Mouse (Mus musculus): ENCODE measurements around the gene Fam178b. TPM values are rescaled to one million over a fixed set of nuclear protein-coding genes. Genes with fewer than 3 reads are reported as not detected.

Fam178b gene
- polyA plus RNA-seq, 1 experiment: 13.9 TPM

DNA sequence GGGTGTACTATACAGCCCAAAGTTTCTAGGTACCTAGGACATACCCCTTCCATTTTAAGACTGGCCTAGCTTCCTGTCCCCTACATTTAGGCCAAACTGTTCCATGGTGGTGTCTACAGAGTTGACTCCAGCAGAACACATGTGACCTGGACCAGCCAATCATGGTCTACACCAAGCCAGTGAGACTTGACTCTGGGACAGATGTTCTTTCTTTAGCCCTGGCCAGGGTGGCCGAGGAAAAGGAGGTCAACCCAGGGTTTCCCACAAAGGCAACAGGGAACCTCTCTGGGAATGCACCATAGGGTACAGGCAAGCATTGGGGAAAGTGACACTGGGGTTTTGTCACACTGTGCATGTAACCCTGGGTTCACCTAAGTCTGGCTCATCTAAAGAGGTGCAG is 110.3 kb downstream of the Fam178b start:
- WGBS: 64% methylated on average over 1 of the region's 1 CpGs
- H3K4me3 ChIP-seq (replicated peaks; ENCODE audit: extremely low read depth, low read depth, low read length): no peak overlapping the region
- TF ChIP-seq CTCF (IDR thresholded peaks at IDR 0.05; ENCODE audit: insufficient read depth, low read length) (no peak), POLR2A (IDR thresholded peaks at IDR 0.05; ENCODE audit: borderline replicate concordance, extremely low read depth, low read depth, low read length) (no peak)
- peaks cover 23% of the 10 kb centered on the region for H3K4me1 ChIP-seq (ENCODE audit: control insufficient read depth, insufficient read depth, low read length)
- no peak for DNase-seq

DNA sequence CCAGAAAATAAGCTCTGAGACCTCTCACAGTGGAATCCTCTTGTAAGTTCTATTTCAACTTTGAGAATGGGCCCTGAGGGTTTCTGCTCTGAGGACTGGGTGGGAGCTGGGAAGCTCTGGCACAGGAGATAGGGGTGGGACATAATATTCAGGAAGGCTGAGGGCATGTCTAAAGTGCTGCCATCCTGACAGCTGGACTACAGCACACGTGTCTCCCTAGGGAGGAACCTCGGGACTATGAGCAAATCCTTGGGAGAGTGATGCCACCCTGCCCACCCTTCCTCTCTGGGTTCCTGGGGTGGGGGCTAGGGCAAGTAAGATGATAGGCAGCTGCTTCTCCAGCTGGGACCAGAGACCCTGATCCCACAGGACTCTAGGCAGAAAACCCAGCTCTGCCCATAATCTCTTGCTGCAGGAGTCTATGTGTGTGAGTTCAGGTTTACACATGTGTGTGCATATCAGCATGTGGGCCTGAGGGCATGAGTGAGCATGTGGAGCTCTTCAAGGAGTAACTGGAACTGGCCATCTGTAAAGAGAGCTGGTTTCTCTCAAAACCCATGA is 110.8 kb downstream of the Fam178b start:
- DNase-seq: no peak
- WGBS: 42% methylated on average over 2 of the region's 2 CpGs
- TF ChIP-seq CTCF (IDR thresholded peaks at IDR 0.05; ENCODE audit: insufficient read depth, low read length) (no peak), POLR2A (IDR thresholded peaks at IDR 0.05; ENCODE audit: borderline replicate concordance, extremely low read depth, low read depth, low read length) (no peak)
- H3K4me3 ChIP-seq (replicated peaks; ENCODE audit: extremely low read depth, low read depth, low read length): no peak overlapping the region
- H3K4me1 ChIP-seq (ENCODE audit: control insufficient read depth, insufficient read depth, low read length): peaks cover 23% of the 10 kb centered on the region

DNA sequence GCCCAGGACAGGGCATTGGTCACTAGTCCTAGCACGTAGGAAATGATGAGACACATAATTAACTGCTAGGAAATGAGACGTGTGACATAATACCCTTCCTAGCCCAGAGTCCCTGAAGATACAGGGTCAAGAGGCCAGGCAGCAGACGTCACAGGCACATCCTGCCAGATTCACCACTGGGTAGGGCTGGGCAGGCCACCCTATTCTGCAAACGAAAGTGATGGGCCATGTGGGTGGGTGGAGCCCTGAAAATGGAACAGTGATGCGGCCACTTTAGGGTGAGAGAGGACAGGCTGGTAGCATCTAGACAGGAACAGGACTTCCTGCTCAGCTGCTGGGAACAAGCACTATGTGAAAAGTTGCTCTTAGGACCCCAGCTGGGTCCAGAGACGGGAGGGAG is 111.4 kb downstream of the Fam178b start:
- TF ChIP-seq POLR2A (IDR thresholded peaks at IDR 0.05; ENCODE audit: borderline replicate concordance, extremely low read depth, low read depth, low read length): no peak
- TF ChIP-seq CTCF (IDR thresholded peaks at IDR 0.05; ENCODE audit: insufficient read depth, low read length): no peak
- Histone ChIP-seq H3K4me1 (ENCODE audit: control insufficient read depth, insufficient read depth, low read length) (peaks cover 23% of the 10 kb centered on the region), H3K4me3 (replicated peaks; ENCODE audit: extremely low read depth, low read depth, low read length) (no peak overlapping the region)
- DNase-seq: no peak
- 28% methylated on average over 6 of the region's 6 CpGs for WGBS

DNA sequence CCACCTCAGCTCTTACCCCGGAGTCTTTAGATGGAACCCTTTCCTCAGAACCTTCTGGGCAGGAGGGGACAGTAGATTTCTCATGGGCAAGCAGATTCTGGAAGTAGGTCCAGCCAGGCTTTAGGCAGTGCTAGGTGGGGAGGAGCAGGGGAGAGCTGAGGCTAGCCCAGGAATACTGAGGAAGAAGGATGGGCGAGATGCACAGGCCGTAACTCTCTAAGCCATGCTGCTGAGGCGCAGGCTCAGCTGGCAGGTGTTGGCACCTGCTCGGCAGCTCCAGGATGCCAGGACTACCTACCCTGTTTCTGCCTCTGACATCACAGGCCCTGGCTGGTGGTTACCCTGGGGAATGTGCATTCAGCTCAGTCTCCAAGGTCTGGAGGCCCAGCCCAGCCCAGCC is 112.7 kb downstream of the Fam178b start:
- no peak overlapping the region for H3K4me3 ChIP-seq (replicated peaks; ENCODE audit: extremely low read depth, low read depth, low read length)
- peaks cover 23% of the 10 kb centered on the region for H3K4me1 ChIP-seq (ENCODE audit: control insufficient read depth, insufficient read depth, low read length)
- TF ChIP-seq POLR2A (IDR thresholded peaks at IDR 0.05; ENCODE audit: borderline replicate concordance, extremely low read depth, low read depth, low read length): no peak
- DNase-seq: no peak
- 75% methylated on average over 5 of the region's 5 CpGs for WGBS

DNA sequence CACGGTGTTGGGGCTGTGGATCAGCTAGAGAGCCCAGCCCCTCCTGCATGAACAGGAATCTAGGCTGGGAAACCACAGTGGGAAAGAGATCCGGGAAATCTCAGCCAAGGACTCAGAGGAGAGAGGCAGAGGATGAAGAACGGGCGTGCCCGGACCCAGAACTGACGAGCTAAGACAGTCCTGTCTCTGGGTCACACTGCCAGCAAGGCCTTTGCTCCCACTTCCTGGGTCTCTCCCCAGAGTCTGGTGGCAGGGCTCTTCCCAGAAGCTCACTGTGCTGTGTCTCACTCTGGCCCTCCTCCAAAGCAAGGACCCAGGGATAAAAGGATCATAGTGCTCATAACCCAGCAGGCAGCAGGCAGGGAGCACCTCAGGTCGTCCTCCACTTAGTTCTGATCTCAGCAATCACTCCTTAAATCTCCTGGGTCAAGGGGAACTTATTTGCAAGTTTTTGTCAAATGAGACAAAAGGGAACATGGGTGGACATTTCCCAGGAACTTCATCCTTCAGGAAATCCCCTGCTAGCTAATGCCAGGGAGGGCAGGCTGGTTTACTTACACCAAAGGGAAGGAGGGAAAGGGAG is 113.2 kb downstream of the Fam178b start:
- H3K4me1 ChIP-seq (ENCODE audit: control insufficient read depth, insufficient read depth, low read length): peaks cover 23% of the 10 kb centered on the region
- WGBS: 21% methylated on average over 7 of the region's 7 CpGs
- DNase-seq: no peak
- no peak overlapping the region for H3K4me3 ChIP-seq (replicated peaks; ENCODE audit: extremely low read depth, low read depth, low read length)
- TF ChIP-seq POLR2A (IDR thresholded peaks at IDR 0.05; ENCODE audit: borderline replicate concordance, extremely low read depth, low read depth, low read length) (no peak), CTCF (IDR thresholded peaks at IDR 0.05; ENCODE audit: insufficient read depth, low read length) (no peak)

DNA sequence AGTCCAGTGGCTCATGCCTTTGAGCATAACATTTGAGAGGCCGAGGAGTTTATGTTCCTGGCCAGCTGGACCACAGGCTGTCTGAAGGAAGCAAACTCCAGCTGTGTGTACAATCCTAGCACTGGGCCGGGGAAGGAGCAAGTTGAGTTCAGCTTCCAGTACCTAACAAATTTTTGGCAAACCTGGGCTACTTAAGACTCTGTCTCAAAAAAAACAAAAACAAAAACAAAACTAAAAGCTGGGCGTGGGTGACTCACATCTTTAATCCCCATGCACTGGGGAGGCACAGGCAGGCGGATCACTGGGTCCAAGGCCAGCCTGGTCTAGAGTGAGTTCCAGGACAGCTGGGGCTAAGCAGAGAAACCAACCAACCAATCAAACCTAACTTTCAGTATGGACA is 114.2 kb downstream of the Fam178b start:
- TF ChIP-seq CTCF (IDR thresholded peaks at IDR 0.05; ENCODE audit: insufficient read depth, low read length) (no peak), POLR2A (IDR thresholded peaks at IDR 0.05; ENCODE audit: borderline replicate concordance, extremely low read depth, low read depth, low read length) (no peak)
- WGBS: 45% methylated on average over 4 of the region's 4 CpGs
- no peak for DNase-seq
- peaks cover 21% of the 10 kb centered on the region for H3K4me1 ChIP-seq (ENCODE audit: control insufficient read depth, insufficient read depth, low read length)
- no peak overlapping the region for H3K4me3 ChIP-seq (replicated peaks; ENCODE audit: extremely low read depth, low read depth, low read length)

DNA sequence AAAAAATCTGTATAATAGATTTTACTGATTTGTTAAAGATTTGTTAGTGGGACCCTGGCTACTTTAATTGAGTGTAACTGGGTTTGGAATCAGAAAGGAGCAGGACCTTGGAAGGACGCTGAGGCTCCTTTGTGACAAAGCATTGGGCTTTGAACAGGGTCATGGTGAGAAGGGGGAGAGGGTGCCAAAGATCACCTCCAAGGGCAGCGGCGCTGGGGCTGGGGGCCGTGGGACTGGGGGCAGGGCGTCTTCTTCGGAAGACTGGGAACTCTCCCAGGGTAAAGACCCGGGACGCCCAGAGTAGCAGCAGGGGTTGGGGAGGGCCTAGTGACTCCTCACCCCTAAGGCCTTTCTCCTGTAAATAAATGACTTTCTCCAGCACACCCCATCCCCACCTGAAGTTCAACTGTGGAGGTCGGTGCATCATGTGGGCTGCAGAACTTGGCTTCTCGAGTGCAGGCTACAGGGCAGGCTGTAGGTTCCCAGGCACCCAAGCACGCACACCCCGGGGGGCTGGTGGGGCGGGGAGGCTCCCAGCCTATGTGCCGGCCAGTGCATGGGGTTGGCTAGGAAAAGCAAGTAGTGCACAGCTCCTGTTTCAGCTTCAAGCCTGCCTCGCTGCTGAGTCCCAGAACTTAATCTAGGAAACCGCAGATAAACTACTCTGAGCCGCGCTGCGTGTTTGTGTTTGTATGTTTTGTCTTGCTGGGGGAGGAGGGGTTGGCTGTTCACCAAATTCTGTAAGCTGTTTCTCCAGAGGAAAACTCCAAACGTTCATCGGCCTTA is 115.0 kb downstream of the Fam178b start:
- TF ChIP-seq POLR2A (IDR thresholded peaks at IDR 0.05; ENCODE audit: borderline replicate concordance, extremely low read depth, low read depth, low read length) (no peak), CTCF (IDR thresholded peaks at IDR 0.05; ENCODE audit: insufficient read depth, low read length) (no peak)
- H3K4me1 ChIP-seq (ENCODE audit: control insufficient read depth, insufficient read depth, low read length): peaks cover 19% of the 10 kb centered on the region
- H3K4me3 ChIP-seq (replicated peaks; ENCODE audit: extremely low read depth, low read depth, low read length): no peak overlapping the region
- 54% methylated on average over 21 of the region's 21 CpGs for WGBS
- DNase-seq: no peak

DNA sequence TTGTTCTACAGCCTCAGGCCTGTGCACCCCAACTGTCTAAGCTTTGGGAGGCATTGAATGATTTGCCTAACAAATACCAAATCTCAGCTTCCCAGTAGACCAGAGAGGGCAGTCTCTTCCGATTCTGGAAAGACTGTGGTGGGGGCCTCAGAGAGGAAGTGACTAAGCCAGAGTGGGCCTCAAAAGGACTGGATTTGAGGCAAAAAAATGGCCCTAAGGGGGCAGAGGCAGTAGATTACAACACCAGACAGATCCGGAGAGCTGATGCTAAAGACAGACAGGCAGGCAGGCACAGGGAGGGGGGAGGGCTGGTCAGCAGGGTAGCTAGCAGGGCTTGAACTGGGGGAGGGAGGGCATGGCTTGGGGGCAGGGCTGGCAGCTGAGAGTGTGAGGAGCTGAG is 116.6 kb downstream of the Fam178b start:
- Histone ChIP-seq H3K4me3 (replicated peaks; ENCODE audit: extremely low read depth, low read depth, low read length) (no peak overlapping the region), H3K4me1 (ENCODE audit: control insufficient read depth, insufficient read depth, low read length) (peaks cover 16% of the 10 kb centered on the region)
- 49% methylated on average over 2 of the region's 2 CpGs for WGBS
- TF ChIP-seq CTCF (IDR thresholded peaks at IDR 0.05; ENCODE audit: insufficient read depth, low read length) (no peak), POLR2A (IDR thresholded peaks at IDR 0.05; ENCODE audit: borderline replicate concordance, extremely low read depth, low read depth, low read length) (no peak)
- no peak for DNase-seq

DNA sequence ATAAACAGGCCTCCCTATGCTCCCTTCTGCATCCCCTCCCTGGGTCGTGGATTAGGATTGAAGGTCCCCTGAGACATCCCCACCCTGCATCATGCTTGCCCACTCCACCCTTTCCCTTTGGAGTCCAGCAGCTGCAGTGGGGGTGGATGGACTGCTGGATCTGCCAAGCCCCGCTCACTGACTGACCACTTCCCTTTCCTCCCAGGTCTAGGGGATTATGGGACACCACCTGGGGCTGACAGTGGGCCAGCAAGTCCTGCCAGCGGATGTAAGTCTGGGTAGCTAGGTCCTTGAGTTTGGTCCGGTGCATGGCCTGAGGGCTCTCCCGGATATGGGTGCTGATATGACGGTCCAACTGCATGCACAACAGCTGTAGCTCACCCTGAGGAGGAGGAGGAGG is 118.9 kb downstream of the Fam178b start:
- Histone ChIP-seq H3K4me1 (ENCODE audit: control insufficient read depth, insufficient read depth, low read length) (peaks cover 7% of the 10 kb centered on the region), H3K4me3 (replicated peaks; ENCODE audit: extremely low read depth, low read depth, low read length) (no peak overlapping the region)
- TF ChIP-seq POLR2A (IDR thresholded peaks at IDR 0.05; ENCODE audit: borderline replicate concordance, extremely low read depth, low read depth, low read length) (no peak), CTCF (IDR thresholded peaks at IDR 0.05; ENCODE audit: insufficient read depth, low read length) (no peak)
- WGBS: 62% methylated on average over 6 of the region's 6 CpGs
- no peak for DNase-seq

DNA sequence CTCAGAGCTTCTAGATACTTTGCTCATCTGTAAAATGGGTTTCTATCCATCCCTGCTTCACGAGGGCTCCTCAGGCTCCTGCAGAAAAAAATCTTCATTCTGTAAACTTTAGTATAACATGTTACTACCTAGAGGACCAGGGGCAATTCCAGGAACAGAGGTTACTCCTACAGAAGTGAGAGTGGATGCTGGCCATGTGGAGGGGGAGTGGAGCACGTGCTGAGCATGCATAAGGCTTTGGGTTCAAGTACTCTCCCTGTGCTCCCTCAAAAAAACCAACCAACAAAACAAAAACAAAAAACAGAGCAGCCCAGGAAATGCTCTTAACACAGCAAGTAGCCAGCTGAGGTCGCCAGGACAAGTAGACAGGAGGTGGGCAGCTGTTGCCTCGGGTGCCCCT is 119.4 kb downstream of the Fam178b start:
- WGBS: 60% methylated on average over 4 of the region's 4 CpGs
- TF ChIP-seq POLR2A (IDR thresholded peaks at IDR 0.05; ENCODE audit: borderline replicate concordance, extremely low read depth, low read depth, low read length) (no peak), CTCF (IDR thresholded peaks at IDR 0.05; ENCODE audit: insufficient read depth, low read length) (no peak)

More for the DNA sequence above, 119.4 kb downstream of the Fam178b start:
- DNase-seq: no peak
- H3K4me3 ChIP-seq (replicated peaks; ENCODE audit: extremely low read depth, low read depth, low read length): no peak overlapping the region
- peaks cover 10% of the 10 kb centered on the region for H3K4me1 ChIP-seq (ENCODE audit: control insufficient read depth, insufficient read depth, low read length)
